Mouse (Mus musculus) heart, embryonic 14.5 days (tissue): ENCODE measurements around the gene Dyrk1a. TPM values are rescaled to one million over a fixed set of nuclear protein-coding genes. Genes with fewer than 3 reads are reported as not detected.

Experiments used
- ATAC-seq: fragments of 200-750 bp; cut with Nextera tagmentation; 2 replicates; pipeline ENCODE4 v1.8.0; 2017; ENCODE audit warnings: low read depth, moderate TSS enrichment; ENCODE audit not compliant: insufficient number of reproducible peaks, insufficient read depth, low FRiP score
- H3K27ac ChIP-seq, 2 experiments: fragments of 200-500 bp in 1 of 2; fragments of 300-500 bp in 1 of 2; sonication (generic) in 1 of 2; replicated peaks in 1 of 2; 2 replicates each; pipeline ENCODE4 v1.5.1; 2012 to 2014; ENCODE audit warnings: low read depth in 2 of 2, low read length in 2 of 2, control low read depth in 1 of 2, mild to moderate bottlenecking in 1 of 2, mixed read lengths in 1 of 2; ENCODE audit not compliant: control insufficient read depth in 1 of 2, insufficient read depth in 1 of 2
- H3K27me3 ChIP-seq: fragments of 300-500 bp; sonication (generic); 2 replicates; pipeline ENCODE4 v1.6.1; 2014; ENCODE audit warnings: mild to moderate bottlenecking, low read length, control low read depth; ENCODE audit not compliant: control insufficient read depth, insufficient read depth
- H3K36me3 ChIP-seq: fragments of 300-500 bp; sonication (generic); 2 replicates; pipeline ENCODE4 v1.6.1; 2014; ENCODE audit warnings: mild to moderate bottlenecking, control low read depth, low read length, mixed read lengths; ENCODE audit not compliant: control insufficient read depth, insufficient read depth
- H3K4me1 ChIP-seq, 2 experiments: fragments of 200-500 bp in 1 of 2; fragments of 300-500 bp in 1 of 2; sonication (generic) in 1 of 2; 2 replicates each; pipeline ENCODE4 v1.6.1; 2012 to 2014; ENCODE audit warnings: low read length in 2 of 2, control low read depth in 1 of 2, mixed read lengths in 1 of 2; ENCODE audit not compliant: control insufficient read depth in 2 of 2, insufficient read depth in 2 of 2
- H3K4me2 ChIP-seq: fragments of 300-500 bp; sonication (generic); 2 replicates; pipeline ENCODE4 v1.6.1; 2014; ENCODE audit warnings: mild to moderate bottlenecking, low read length
- H3K4me3 ChIP-seq, 2 experiments: fragments of 200-500 bp in 1 of 2; fragments of 300-500 bp in 1 of 2; sonication (generic) in 1 of 2; 2 replicates each; pipeline ENCODE4 v1.5.1; 2012 to 2014; ENCODE audit warnings: low read length in 2 of 2, mild to moderate bottlenecking in 2 of 2, control low read depth in 1 of 2, low read depth in 1 of 2, moderate library complexity in 1 of 2; ENCODE audit not compliant: control insufficient read depth in 1 of 2, insufficient read depth in 1 of 2
- H3K9ac ChIP-seq: fragments of 300-500 bp; sonication (generic); 2 replicates; pipeline ENCODE4 v1.6.1; 2014; ENCODE audit warnings: mild to moderate bottlenecking, low read length
- H3K9me3 ChIP-seq: fragments of 300-500 bp; sonication (generic); 2 replicates; pipeline ENCODE4 v1.6.1; 2016; ENCODE audit warnings: low read length, control low read depth; ENCODE audit not compliant: control insufficient read depth
- WGBS: fragments of 180-500 bp; shearing (Covaris S2); extraction: QIAGEN DNeasy Blood & Tissue Kit; methylation state at CpG from one replicate; pipeline ENCODE4 v1.1.7; 2014; 5-methylcytosine and 5-hydroxymethylcytosine counted together
- polyA plus RNA-seq: library from polyadenylated mRNA; unstranded; fragments of >200 nt; fragmentation: Nextera tagmentation; extraction: Ambion mirVana; gene quantifications from 2 replicates; pipeline ENCODE4 v1.2.1, GENCODE M21; 2014

Gene Dyrk1a
- polyA plus RNA-seq, 1 experiment from 2014 or later, result 12.2 TPM

- Histone ChIP-seq H3K9ac (no peak overlapping the region; the same call in 1 of the 2 replicates), H3K27ac (no peak overlapping the region), H3K9me3 (no peaks in the 10 kb centered on the region), H3K27me3 (no peaks in the 10 kb centered on the region), H3K4me1 (peaks cover 8 to 13% of the 10 kb centered on the region in 2 experiments; a peak in 3 of 4 replicates), H3K4me2 (no peak overlapping the region), H3K4me3 (no peak overlapping the region), H3K36me3 (0 out of 2 replicates have a peak, but pooled peaks cover 5% of the 10 kb centered on the region)
- no peak for ATAC-seq
- WGBS, result 82% methylated on average over 9 of the region's 9 CpGs
Observed at GRCm38 (mm10) chr16:94745016-94745415, 175.2 kb downstream of the Dyrk1a start.

Other genes starting within 250 kb of the Dyrk1a start
- 5.1 and 5.5 TPM in 2 replicates for gene Ripply3, start 241.6 kb upstream of the Dyrk1a start, polyA plus RNA-seq
- 186 and 200 TPM in 2 replicates for gene Ttc3, start 199.4 kb upstream of the Dyrk1a start, polyA plus RNA-seq
- gene Pigp, start 198.2 kb upstream of the Dyrk1a start, polyA plus RNA-seq, result 89.0 and 117 TPM in 2 replicates
- 49.4 and 56.3 TPM in 2 replicates for gene Vps26c, start 43.2 kb upstream of the Dyrk1a start, polyA plus RNA-seq